Mouse (Mus musculus) heart, postnatal 0 days (tissue): Measurements from ENCODE around the gene Ugt1a6a.

Experiments
- CTCF ChIP-seq: IDR thresholded peaks from 2 replicates; pipeline ENCODE4 v1.5.1; 2016; ENCODE audit warnings: antibody characterized with exemption, control low read depth, low read depth
- EP300 ChIP-seq: IDR thresholded peaks from 2 replicates; pipeline ENCODE4 v1.6.1; 2016; ENCODE audit warnings: antibody characterized with exemption, low read depth

DNA sequence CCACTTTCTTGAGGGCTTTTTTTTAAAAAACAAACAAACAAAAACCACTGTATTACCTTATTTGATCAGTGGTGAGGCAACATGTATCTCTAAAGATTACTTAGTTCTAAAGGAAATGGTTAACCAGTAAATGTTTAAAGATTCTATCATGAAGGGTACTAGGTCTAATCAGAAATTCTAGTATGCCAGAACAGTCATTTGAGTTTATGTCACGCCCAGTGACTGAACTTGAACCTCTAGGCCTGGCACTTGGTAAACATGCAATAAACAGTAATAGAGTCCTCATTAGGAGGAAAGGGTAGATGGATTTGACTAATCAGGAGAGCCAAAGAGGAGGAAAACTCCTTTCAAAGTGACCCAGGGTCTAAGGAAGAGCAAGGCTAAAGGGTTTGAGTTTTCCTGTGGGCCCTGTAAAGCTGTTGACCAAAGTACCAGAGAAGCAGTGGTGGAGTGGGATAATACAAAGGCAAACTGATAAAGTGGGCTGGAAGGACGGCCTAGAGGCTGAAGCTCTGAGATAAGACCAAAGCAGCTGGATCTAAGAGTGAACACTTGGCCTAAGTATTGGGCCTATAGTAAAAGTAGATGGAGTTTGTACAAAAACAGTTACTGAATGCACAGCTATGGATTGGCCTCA lies 72.4 kb downstream of the Ugt1a6a start:
- TF ChIP-seq CTCF (no peak), EP300 (no peak)
